Mouse (Mus musculus) E14TG2a.4 (cell line): ENCODE results near the gene Slc35f2.

Experiments used
- H3K27me3 ChIP-seq: 2 replicates; pipeline ENCODE4 v1.6.1; 2014; ENCODE audit warnings: low read length, control low read depth; ENCODE audit not compliant: insufficient read depth
- H3K36me3 ChIP-seq: 2 replicates; pipeline ENCODE4 v1.6.1; 2014; ENCODE audit warnings: low read length, control low read depth; ENCODE audit not compliant: insufficient read depth
- H3K4me1 ChIP-seq: replicated peaks from 2 replicates; pipeline ENCODE4 v1.6.1; 2014; ENCODE audit warnings: low read depth, low read length, control low read depth
- H3K4me3 ChIP-seq: replicated peaks from 2 replicates; pipeline ENCODE4 v1.5.1; 2014; ENCODE audit warnings: mild to moderate bottlenecking, low read length
- H3K9me3 ChIP-seq: 2 replicates; pipeline ENCODE4 v1.6.1; 2014; ENCODE audit warnings: low read length, control low read depth
- CTCF ChIP-seq: conservative IDR thresholded peaks from 2 replicates; pipeline ENCODE4 v1.5.1; 2014; ENCODE audit warnings: low read length
- NANOG ChIP-seq: IDR thresholded peaks from 2 replicates; pipeline ENCODE4 v1.6.1; 2014; ENCODE audit warnings: borderline replicate concordance, low read length, mixed read lengths
- POU5F1 ChIP-seq: IDR thresholded peaks from 2 replicates; pipeline ENCODE4 v1.6.1; 2014; ENCODE audit warnings: low read length, borderline replicate concordance

Slc35f2 gene

DNA sequence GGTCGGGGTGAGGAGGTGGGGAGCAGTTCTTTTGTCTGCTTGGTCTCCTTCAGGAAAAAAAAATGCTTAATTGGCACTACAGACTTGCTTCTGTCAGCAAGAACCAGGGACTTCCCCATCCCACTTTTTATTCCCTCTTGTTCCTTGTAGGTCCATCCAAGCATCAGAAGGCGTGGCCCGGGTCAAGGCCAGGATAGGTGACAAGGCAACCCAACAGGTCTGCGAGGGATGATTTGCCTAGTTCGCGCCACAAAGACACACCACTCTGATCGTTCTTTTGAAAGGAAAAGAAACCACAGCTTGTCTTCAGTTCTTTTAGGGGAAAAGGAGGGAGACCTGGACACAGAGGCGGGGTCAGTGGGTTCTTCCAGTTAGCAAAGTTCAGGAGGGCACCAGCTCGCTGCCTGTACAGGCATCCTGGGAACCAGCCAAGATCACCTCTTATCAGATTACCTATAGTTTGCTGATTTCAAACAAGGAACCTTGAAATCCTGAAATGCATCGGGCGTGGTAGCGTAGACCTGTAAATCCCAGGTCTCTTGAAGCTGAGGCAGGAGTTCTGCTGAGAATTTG is 481 bp upstream of the Slc35f2 start:
- Histone ChIP-seq H3K9me3 (no peaks in the 10 kb centered on the region), H3K36me3 (no peaks in the 10 kb centered on the region; the same call in 1 of the 2 replicates), H3K4me1 (peaks cover 54% of the 10 kb centered on the region), H3K27me3 (peaks cover 14% of the 10 kb centered on the region), H3K4me3 (peak overlapping the region; percentile 85)
- TF ChIP-seq NANOG, result no peak
- TF ChIP-seq CTCF, result no peak
- TF ChIP-seq POU5F1, result no peak

DNA sequence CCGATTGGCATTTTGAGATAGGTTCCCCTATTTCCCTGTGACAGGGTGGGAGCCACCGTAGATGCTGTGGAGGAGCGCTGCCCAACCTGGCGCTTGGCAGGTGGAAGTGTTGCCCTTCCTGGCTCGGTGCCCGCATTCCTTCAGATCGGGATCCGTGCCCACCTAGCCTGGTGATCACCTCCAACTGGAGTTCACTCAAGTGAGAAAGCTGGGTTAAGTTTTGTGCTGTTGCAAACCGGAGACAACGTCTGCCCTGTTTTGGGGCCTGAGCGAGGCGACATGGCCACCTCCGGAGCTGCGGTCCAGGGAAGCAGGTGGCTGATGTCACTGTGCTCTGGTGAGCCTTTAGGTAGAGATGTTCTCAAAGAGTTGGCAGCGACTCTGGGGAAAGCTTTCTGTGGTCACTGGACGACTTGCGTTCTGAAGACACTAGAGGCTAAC is 803 bp downstream of the Slc35f2 start:
- no peaks in the 10 kb centered on the region for H3K9me3 ChIP-seq
- peaks cover 14% of the 10 kb centered on the region for H3K27me3 ChIP-seq
- peaks cover 7% of the 10 kb centered on the region for H3K36me3 ChIP-seq
- peak overlapping the region; percentile 85 for H3K4me3 ChIP-seq
- no peak for TF ChIP-seq POU5F1
- TF ChIP-seq CTCF, result no peak
- TF ChIP-seq NANOG, result no peak
- H3K4me1 ChIP-seq, result peaks cover 52% of the 10 kb centered on the region

DNA sequence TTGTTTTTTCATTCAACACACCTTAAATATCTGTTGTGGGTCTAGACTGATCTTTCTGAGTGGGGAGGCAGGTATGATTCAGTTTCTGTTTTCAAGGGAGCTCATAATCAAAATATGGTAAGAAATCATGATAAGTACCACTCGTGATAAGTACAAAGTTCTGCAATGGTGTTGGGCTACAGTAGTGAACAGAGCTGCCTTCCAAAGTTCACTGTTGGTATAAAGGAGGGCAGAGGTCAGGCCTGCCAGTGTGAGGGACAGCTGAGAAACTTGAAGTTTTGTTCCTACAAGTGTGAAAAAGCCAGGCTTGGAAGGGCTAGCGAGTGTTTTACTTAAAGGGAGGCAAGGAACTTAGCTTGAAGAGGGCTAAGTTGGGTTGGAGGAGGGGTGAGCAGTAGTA is 4.2 kb downstream of the Slc35f2 start:
- H3K4me3 ChIP-seq, result no peak overlapping the region
- peaks cover 27% of the 10 kb centered on the region for H3K4me1 ChIP-seq
- TF ChIP-seq NANOG (no peak), CTCF (no peak), POU5F1 (no peak)
- peaks cover 14% of the 10 kb centered on the region for H3K27me3 ChIP-seq
- H3K36me3 ChIP-seq, result peaks cover 18% of the 10 kb centered on the region
- no peaks in the 10 kb centered on the region for H3K9me3 ChIP-seq

DNA sequence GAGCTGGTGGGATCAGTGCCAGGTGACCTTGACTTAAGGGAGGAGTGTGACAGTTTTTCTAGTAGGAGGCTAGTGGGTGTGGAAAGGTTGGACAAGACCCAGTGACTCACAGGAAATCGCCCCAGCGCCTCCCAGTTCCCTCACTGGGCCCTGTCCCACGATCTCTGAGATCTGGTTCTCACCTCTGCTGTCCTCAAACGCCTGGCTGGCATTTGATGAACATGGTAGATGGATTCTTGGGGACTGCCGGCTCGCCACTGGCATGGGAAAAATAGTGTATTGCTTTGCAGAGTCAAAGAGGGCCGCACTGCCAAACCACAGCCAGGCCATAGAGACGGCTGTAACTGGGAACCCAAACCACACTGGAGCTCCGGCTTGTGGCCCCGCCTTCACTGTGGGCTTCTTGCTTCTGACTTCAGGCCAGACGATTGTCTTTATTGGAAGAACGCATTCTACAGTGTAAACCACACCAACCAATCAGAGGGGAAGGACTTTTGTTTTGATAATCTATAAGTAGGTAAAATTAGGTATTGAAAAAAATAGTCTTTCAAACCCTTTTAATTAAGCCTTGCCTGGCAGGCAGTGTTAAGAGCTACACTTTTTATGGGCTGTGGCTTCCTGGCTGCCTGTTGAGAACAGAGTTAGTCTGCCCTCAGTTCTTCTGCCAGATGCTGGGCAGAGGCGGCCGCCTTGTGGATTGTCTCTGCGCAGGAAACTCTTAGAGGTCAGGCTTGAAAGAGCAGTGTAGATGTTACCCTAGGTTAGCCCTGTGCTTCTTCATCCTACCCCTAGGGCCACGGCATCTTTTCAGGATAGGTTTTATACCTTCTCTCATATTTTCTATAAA is 15.4 kb downstream of the Slc35f2 start:
- H3K9me3 ChIP-seq, result peaks cover 4% of the 10 kb centered on the region; the same call in 1 of the 2 replicates
- TF ChIP-seq CTCF, result no peak
- no peak for TF ChIP-seq POU5F1
- TF ChIP-seq NANOG, result no peak
- H3K36me3 ChIP-seq, result peaks cover 13% of the 10 kb centered on the region; the same call in 1 of the 2 replicates
- peaks cover 19% of the 10 kb centered on the region for H3K4me1 ChIP-seq
- H3K27me3 ChIP-seq, result no peaks in the 10 kb centered on the region
- peak overlapping the region; percentile 35; the same call in 1 of the 2 replicates for H3K4me3 ChIP-seq

DNA sequence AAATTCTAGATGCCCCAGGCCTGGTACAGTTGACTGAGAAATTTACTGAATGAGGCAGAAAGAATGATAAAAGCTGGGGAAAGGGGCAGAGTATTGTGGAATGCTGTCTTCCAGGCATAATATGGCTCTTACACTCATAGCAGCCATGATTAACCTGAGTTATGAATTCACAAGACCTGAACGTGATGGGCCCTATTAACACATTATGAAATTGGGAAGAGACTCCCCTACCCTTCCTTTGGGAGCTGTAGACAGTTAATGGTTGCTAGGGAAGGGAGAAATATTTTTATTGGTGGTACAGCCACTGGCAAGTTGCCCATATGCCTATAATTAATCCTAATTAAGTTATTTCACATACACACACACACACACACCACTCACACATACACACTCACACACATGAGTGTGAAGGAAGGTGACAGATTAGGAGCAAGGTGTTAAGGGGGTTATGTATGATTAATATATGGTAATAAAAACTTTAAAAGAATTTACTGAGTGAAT is 22.5 kb downstream of the Slc35f2 start:
- Histone ChIP-seq H3K4me3 (no peak overlapping the region), H3K9me3 (no peaks in the 10 kb centered on the region), H3K4me1 (peaks cover 55% of the 10 kb centered on the region), H3K27me3 (no peaks in the 10 kb centered on the region), H3K36me3 (0 out of 2 replicates have a peak, but pooled peaks cover 3% of the 10 kb centered on the region)
- no peak for TF ChIP-seq POU5F1
- no peak for TF ChIP-seq NANOG
- TF ChIP-seq CTCF, result no peak

DNA sequence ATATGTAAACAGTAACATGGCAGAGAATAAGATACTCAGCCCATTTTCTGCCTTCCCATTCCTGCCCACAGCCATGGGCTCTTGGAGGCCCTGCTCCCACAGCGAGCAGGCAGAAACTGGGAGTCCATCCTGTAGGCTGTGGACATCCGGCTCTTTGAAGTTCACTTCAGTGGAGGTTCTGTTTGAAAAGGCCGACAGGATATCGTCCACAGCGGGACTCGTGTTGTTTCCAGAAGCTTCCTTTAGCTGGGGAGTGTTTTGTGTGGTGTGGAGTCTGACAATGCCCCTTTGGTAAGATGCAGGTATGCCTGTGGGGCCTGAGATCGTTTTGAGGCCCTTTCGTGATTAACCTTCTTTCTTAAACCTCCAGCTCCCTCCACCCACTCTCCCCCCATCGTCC is 23.2 kb downstream of the Slc35f2 start:
- Histone ChIP-seq H3K36me3 (0 out of 2 replicates have a peak, but pooled peaks cover 3% of the 10 kb centered on the region), H3K4me3 (no peak overlapping the region), H3K27me3 (no peaks in the 10 kb centered on the region), H3K9me3 (no peaks in the 10 kb centered on the region), H3K4me1 (peaks cover 59% of the 10 kb centered on the region)
- TF ChIP-seq NANOG (no peak), CTCF (no peak), POU5F1 (no peak)

DNA sequence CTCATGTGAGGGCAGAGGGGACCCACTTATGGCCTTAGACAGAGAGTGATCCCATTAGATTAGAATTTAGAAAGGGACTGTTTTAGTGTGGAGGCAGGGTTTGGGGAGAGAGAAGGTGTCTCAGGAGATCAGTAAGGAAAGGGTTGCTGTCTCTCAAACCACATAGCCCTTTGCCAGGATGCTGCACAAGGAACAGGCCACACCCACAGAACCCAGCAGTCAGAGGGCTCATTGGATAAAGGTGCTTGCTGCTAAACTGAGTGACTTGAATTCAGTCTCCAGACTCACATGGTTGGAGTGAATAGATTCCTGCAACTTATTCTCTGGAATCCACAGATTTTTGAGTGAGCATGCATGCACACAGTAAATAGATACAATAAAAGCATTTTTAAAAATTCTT is 24.0 kb downstream of the Slc35f2 start:
- Histone ChIP-seq H3K4me1 (peaks cover 61% of the 10 kb centered on the region), H3K4me3 (peak overlapping the region; percentile 29; the same call in 1 of the 2 replicates), H3K9me3 (no peaks in the 10 kb centered on the region), H3K27me3 (no peaks in the 10 kb centered on the region), H3K36me3 (peaks cover 3% of the 10 kb centered on the region; the same call in 1 of the 2 replicates)
- no peak for TF ChIP-seq CTCF
- no peak for TF ChIP-seq NANOG
- TF ChIP-seq POU5F1, result no peak

DNA sequence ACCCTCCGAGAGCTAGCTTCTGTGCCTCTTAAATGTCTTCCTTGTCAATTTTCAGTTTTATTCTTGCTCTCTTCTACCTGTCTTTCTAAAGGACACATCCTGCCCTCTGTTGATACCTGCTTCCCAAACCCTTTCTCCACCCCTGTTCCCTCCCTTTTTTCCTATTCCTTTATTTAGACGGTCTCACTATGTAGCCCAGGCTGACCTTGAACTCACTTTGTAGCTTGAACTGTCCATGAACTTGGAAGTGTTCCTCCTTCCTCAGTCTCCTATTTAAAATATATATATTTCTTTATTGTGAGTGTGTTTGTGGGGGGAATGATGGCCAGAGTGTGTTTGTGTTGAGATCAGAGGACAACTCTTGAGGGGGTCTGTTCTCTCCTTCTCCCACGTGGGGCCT is 25.0 kb downstream of the Slc35f2 start:
- H3K4me1 ChIP-seq, result peaks cover 66% of the 10 kb centered on the region
- TF ChIP-seq CTCF (no peak), NANOG (no peak), POU5F1 (no peak)
- peaks cover 13% of the 10 kb centered on the region for H3K36me3 ChIP-seq
- H3K27me3 ChIP-seq, result no peaks in the 10 kb centered on the region
- no peaks in the 10 kb centered on the region for H3K9me3 ChIP-seq
- peak overlapping the region; percentile 29; the same call in 1 of the 2 replicates for H3K4me3 ChIP-seq
